Comparison of ENCODE assay signal across 12 mouse cellular contexts in genomic region chr17:50643989-50644388, GRCm38 (mm10).
DNase-seq lines count a peak whose midpoint lies in the region; ATAC-seq and TF ChIP-seq lines count a peak whose summit lies in the region.
"Had no signal": no experiment of that assay in that cellular context is flagged by ENCODE, and none has a peak within 500 bp of the region (broad histone marks: within the 10 kb centered on the region; RNA-seq: fewer than 3 reads in every experiment).

No protein-coding gene starts in this region.

- no peak overlapping the region for H3K4me2 ChIP-seq in heart, embryonic 11.5 days
- H3K4me2 ChIP-seq in neural tube, embryonic 12.5 days (replicated peaks), result no peak overlapping the region
- 0 out of 2 replicates have a peak overlapping the region, but pooled peaks have one; percentile 8 for H3K4me2 ChIP-seq in hindbrain, postnatal 0 days (ENCODE audit: low read depth, low read length)
- H3K4me2 ChIP-seq in kidney, embryonic 16.5 days (replicated peaks; ENCODE audit: low read depth, low read length), result no peak overlapping the region
- H3K4me2 ChIP-seq: liver, embryonic 13.5 days had no signal

- H3K9me3 ChIP-seq in heart, embryonic 11.5 days (replicated peaks; ENCODE audit: control insufficient read depth, low read length), result peaks cover 6% of the 10 kb centered on the region
- 0 out of 2 replicates have a peak, but pooled peaks cover 4% of the 10 kb centered on the region for H3K9me3 ChIP-seq in neural tube, embryonic 12.5 days
- no peaks in the 10 kb centered on the region for H3K9me3 ChIP-seq in hindbrain, postnatal 0 days (ENCODE audit: low read length)
- peaks cover 13% of the 10 kb centered on the region for H3K9me3 ChIP-seq in kidney, embryonic 16.5 days (ENCODE audit: low read length)

- 0 out of 2 replicates have a peak overlapping the region, but pooled peaks have one; percentile 22 for H3K9ac ChIP-seq in heart, embryonic 11.5 days (ENCODE audit: low read depth, low read length)
- no peak overlapping the region for H3K9ac ChIP-seq in neural tube, embryonic 12.5 days
- H3K9ac ChIP-seq in hindbrain, postnatal 0 days (replicated peaks; ENCODE audit: low read length), result no peak overlapping the region
- no peak overlapping the region for H3K9ac ChIP-seq in kidney, embryonic 16.5 days (replicated peaks; ENCODE audit: low read length)
- H3K9ac ChIP-seq: liver, embryonic 13.5 days had no signal

- peaks cover 5% of the 10 kb centered on the region for H3K4me1 ChIP-seq in heart, embryonic 11.5 days (ENCODE audit: control insufficient read depth, insufficient read depth, low read length)
- H3K4me1 ChIP-seq in neural tube, embryonic 12.5 days, result peaks cover 2% of the 10 kb centered on the region; the same call in 1 of the 2 replicates
- peaks cover 4% of the 10 kb centered on the region; the same call in 1 of the 2 replicates for H3K4me1 ChIP-seq in hindbrain, postnatal 0 days (ENCODE audit: insufficient read depth, low read length)
- no peaks in the 10 kb centered on the region for H3K4me1 ChIP-seq in kidney, embryonic 16.5 days (ENCODE audit: insufficient read depth, low read length)
- H3K4me1 ChIP-seq: liver, embryonic 13.5 days had no signal

- intact Hi-C loops in heart, postnatal 25 days (cut with DNase I), result loop anchor here (10.0 kb wide), 1 partner anchor 131 kb away; no protein-coding TSS in a partner anchor

- no peaks in the 10 kb centered on the region for H3K27me3 ChIP-seq in heart, embryonic 11.5 days (ENCODE audit: control insufficient read depth, insufficient read depth, low read length)
- no peaks in the 10 kb centered on the region for H3K27me3 ChIP-seq in neural tube, embryonic 12.5 days (replicated peaks)
- H3K27me3 ChIP-seq in hindbrain, postnatal 0 days (ENCODE audit: insufficient read depth, low read length), result no peaks in the 10 kb centered on the region
- no peaks in the 10 kb centered on the region for H3K27me3 ChIP-seq in kidney, embryonic 16.5 days (ENCODE audit: insufficient read depth, low read length)
- H3K27me3 ChIP-seq: liver, embryonic 13.5 days had no signal

- no peak overlapping the region for H3K4me3 ChIP-seq in heart, embryonic 11.5 days (ENCODE audit: low read depth, low read length)
- H3K4me3 ChIP-seq in neural tube, embryonic 12.5 days, result no peak overlapping the region
- H3K4me3 ChIP-seq in hindbrain, postnatal 0 days (ENCODE audit: low read length), result no peak overlapping the region
- no peak overlapping the region for H3K4me3 ChIP-seq in kidney, embryonic 16.5 days (ENCODE audit: low read length)
- H3K4me3 ChIP-seq: liver, embryonic 13.5 days had no signal

- no peak overlapping the region for H3K27ac ChIP-seq in heart, embryonic 11.5 days (ENCODE audit: low read depth, low read length)
- no peak overlapping the region for H3K27ac ChIP-seq in neural tube, embryonic 12.5 days
- H3K27ac ChIP-seq in hindbrain, postnatal 0 days, result 0 out of 2 replicates have a peak overlapping the region, but pooled peaks have one; percentile 22
- H3K27ac ChIP-seq in kidney, embryonic 16.5 days (ENCODE audit: low read length), result no peak overlapping the region
- H3K27ac ChIP-seq: liver, embryonic 13.5 days; stomach, postnatal 0 days had no signal

- no peak for DNase-seq in heart, postnatal 25 days (ENCODE audit: low spot score)
- no peak for DNase-seq in neural tube, embryonic 10.5 days (ENCODE audit: extremely low spot score, low spot score)
- DNase-seq in hindbrain, postnatal 0 days (ENCODE audit: low spot score), result peak; percentile 69
- no peak for DNase-seq in adrenal gland, postnatal 14 days
- no peak for DNase-seq in gastrocnemius, postnatal 4 days (ENCODE audit: low spot score in 2 of 2)
- DNase-seq: kidney, adult 18-20 months; liver, embryonic 13.5 days; right cerebral cortex, postnatal 14 days had no signal

- ATAC-seq in heart, embryonic 11.5 days (replicated peaks; ENCODE audit: insufficient number of reproducible peaks, low FRiP score, low TSS enrichment), result no peak
- ATAC-seq in neural tube, embryonic 12.5 days (ENCODE audit: low FRiP score, low read depth), result peak; percentile 69
- ATAC-seq in hindbrain, postnatal 0 days, result peak; percentile 66; the same call in 1 of the 2 replicates
- no peak for ATAC-seq in kidney, embryonic 16.5 days (ENCODE audit: low FRiP score, low TSS enrichment)

- H3K36me3 ChIP-seq in heart, embryonic 11.5 days (ENCODE audit: control insufficient read depth, insufficient read depth, low read length), result no peaks in the 10 kb centered on the region
- H3K36me3 ChIP-seq in neural tube, embryonic 12.5 days, result no peaks in the 10 kb centered on the region
- no peaks in the 10 kb centered on the region for H3K36me3 ChIP-seq in hindbrain, postnatal 0 days (ENCODE audit: insufficient read depth, low read length)
- H3K36me3 ChIP-seq in kidney, embryonic 16.5 days (ENCODE audit: insufficient read depth, low read length), result peaks cover 9% of the 10 kb centered on the region; the same call in 1 of the 2 replicates

- 15% methylated on average over 6 of the region's 6 CpGs for WGBS in heart, embryonic 11.5 days (ENCODE audit: insufficient replicate concordance)
- WGBS in neural tube, embryonic 12.5 days, result 30% methylated on average over 6 of the region's 6 CpGs
- WGBS in hindbrain, postnatal 0 days, result 12% methylated on average over 6 of the region's 6 CpGs
- WGBS in kidney, embryonic 16.5 days, result 44% methylated on average over 6 of the region's 6 CpGs

- 0 out of 2 replicates have a peak, but pooled peaks have one; percentile 5 for TF ChIP-seq CTCF in hindbrain, postnatal 0 days (IDR thresholded peaks at IDR 0.05; ENCODE audit: low read depth)

Comparison
In these comparisons a context has a peak if more than half of its experiments do, and no peak if none do; other contexts are left out.
1. ATAC-seq: peak in neural tube, embryonic 12.5 days (single experiment) and hindbrain, postnatal 0 days (single experiment); none in heart, embryonic 11.5 days (single experiment) and kidney, embryonic 16.5 days (single experiment).